Mouse (Mus musculus) cerebellum, adult 9-10 months (tissue): ENCODE measurements at regions not wholly inside any gene's neighbourhood (a gene's known extent, or its start where the extent isn't known, plus 50 kb on each side); places are given as distances from the start of the nearest gene placed in this dataset.
"Not testable (repeated sequence)": the region's sequence is repeated elsewhere in the genome, so short reads cannot be mapped to it uniquely, and the experiment has no call there.

Source experiments
- DNase-seq: peaks from one replicate; pipeline ENCODE4 v3.0.0; 2022

DNA sequence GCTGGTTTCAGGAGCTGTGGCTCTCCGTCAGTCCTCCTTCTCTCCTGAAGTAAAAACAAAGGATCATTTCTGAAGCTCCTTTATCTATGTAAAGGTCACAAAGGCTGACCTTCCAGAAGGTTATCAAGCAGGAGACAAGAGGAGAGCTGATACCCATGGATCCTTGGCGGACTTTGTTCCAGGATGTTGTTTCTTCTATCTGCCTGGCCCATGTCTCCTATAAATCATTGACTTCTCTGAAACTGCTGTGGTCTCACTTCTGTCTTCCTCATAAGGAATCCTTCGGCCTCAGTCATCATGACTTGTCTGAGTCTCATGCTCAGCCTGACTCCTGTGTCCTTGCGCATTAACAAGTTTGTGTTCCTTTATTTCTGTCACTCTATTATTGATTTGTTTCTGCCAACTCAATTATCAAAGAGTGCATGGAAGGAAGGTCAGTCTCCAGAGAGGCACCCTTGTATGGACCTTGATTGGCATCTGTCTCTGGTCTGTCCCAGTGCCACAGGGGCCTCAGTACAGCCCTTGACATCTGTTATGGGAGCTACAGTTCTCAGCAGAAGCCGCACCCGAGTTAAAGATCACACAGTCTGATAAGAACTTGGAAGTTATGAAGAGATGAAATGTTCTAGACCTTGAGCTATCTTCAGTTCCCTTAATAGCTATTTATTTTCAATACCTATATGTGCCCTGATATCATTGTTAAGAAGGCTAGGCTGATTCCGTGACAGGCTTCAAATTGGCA is 53.2 kb upstream of the Dazl start:
- DNase-seq = no peak

- DNase-seq = not testable (repeated sequence)
Measured at GRCm38 (mm10) chr17:50353818-50354217, 60.4 kb upstream of the Dazl start.

DNA sequence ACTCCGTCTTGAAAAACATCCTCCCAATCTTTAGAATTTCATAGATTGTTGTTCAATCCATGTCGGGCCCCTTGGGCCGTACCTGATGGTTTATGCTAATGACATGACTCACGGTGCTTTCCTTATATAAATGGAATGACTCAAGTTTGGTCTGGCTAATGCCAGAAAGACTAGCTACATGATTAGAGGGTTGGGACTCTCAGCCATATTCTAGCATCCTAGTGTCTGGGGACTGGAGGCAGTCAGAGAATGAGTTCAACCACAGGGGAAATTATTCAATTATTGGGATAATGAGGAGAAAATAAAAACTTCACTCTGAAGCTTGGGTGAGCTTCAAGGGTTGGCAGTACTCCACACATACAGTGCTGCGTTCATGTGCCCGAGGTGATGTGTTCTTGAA is 60.9 kb upstream of the Dazl start:
- DNase-seq = no peak

- DNase-seq = no peak
Measured at GRCm38 (mm10) chr17:50361657-50362233, 68.3 kb upstream of the Dazl start.

- no peak for DNase-seq
Measured at GRCm38 (mm10) chr17:50365396-50365795, 72.0 kb upstream of the Dazl start.

DNA sequence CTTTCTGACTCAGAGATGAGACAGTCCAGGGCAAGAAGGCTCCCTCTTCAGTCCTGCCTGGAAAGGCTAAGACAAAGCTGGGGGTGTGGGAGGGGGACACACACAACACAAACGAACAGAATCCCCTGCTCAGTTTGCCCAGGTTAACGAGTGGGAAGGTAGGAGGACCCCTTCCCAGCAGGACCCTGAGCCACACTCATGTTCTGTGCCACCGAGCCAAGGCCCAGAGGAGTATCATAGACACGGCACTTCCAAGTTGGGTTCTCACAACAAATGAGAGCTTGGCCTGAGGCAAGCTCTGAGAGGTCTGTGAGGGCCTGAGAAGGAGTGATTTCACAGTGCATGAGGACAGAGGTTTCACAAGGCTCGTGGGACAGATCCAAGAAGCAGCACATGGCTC is 72.7 kb upstream of the Dazl start:
- DNase-seq = no peak

- DNase-seq = no peak
Measured at GRCm38 (mm10) chr17:50369216-50369875, 75.9 kb upstream of the Dazl start.

DNA sequence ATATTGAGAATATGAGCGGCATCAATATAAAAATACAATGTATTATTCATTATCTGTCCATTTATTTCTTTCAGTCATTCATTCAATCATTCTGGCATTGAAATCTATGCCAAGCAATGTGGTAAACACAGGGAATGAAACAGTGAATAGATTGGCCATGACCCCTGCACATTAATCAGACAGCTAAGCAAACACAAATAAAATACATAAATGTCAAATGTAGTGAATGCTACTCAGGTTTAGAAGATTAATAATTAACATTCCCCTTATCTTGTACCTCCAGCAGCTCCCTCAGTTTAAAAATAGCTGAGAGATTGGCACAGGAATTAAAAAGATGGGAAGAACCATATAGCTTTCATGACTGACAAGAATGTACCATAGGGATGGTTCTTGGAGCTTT is 77.0 kb upstream of the Dazl start:
- no peak for DNase-seq

- DNase-seq = peak; percentile 35
Measured at GRCm38 (mm10) chr17:50373496-50374141, 80.2 kb upstream of the Dazl start.

GRCm38 (mm10) chr17:50375465-50375864 is 82.0 kb upstream of the Dazl start:
- DNase-seq = no peak

- DNase-seq = no peak
Measured at GRCm38 (mm10) chr17:50376708-50377107, 83.3 kb upstream of the Dazl start.

DNA sequence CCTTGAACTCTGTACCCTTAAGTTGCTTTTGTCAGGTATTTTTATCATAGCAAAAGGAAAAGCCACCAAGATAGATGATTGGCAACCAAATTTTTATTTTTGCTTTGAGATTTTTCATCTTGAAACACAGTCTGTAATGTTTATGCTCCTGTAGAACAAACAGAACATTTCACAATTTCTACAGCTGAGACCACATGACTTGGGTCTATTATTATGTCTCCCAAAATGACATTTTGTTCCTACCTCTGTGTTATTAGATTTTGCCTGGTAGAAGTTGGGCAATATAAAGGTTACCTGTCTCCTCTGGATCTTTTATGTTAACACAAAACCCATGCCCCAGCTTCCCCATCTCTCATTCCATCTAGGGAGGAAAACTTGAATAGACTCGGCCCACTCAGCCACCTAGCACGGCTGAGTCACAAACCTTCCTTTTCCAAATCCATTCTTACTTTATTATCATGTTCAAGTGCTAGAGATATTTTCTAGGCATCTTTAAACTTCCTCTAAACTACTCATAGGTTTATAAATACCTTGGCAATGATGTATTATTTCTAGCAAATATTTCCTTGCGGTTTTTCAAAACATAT is 84.8 kb upstream of the Dazl start:
- no peak for DNase-seq

DNA sequence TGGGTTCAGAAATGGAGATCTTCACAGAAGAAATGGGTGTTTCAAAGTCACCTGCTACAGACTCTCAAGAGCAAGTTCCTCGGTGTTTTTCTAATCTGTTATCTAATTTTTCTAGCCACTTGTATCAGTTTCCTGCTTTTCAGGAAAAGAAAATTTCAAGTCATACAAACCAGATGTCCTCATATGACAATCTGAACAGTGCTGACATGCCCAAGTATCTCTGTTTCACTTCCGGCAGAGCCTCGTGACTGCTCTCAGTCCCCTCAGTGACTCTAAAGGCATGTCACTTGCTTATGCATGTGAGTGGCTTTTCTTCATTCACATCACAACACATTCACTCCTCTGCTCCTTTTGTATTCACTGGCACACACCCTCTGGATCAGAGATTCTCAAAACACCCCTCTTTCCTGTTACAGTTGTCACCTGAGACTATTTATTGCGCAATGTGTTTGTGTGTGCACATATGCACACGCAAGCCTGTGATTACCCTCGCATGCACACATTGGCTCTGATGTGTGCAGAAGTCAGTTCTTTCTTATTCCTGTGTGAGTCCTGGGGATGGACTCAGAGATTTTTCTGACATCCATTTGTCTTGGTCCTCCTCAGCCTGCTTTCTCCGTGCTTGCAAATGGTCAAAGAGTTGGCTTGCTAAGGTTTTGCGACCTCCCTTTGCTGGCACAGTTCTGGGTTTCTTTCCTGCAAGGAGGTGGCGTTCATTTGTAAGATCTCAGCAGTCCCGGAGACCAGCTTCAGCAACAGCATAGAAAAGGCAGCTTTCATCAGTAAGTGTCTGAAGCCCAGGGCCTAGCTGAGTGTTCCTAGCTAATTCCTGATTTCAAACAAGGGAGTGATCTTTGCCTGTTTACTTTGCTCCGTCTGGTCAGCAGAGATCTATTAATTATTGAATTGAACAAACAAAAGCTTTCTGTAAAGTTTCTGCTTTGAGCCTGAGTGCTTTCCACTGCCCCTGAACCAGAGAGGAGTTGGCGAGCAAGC is 95.6 kb upstream of the Dazl start:
- no peak for DNase-seq

GRCm38 (mm10) chr17:50390151-50390550 is 96.7 kb upstream of the Dazl start:
- DNase-seq = no peak

DNA sequence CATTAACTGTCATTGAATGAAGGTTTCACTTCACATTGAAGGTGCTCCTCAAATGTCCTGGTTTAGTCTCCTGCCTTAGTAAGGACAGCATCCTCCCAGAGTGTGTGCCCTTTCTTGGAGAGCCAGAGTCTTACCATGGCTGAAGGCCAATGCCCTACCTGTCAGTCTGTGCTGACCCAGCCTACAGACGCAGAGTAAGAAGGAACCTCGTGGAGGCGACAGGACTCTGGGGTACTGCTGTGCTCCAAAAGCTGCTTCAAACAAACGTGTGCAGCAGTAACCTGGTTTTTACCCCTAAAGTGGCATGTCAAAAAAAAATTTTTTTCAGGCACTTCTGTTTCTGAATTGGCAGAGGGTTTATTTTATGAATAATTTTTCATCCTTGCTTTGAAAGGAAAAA is 97.8 kb upstream of the Dazl start:
- DNase-seq = no peak

- no peak for DNase-seq
Measured at GRCm38 (mm10) chr17:50391996-50392395, 98.6 kb upstream of the Dazl start.

- no peak for DNase-seq
Measured at GRCm38 (mm10) chr17:50392428-50392827, 99.0 kb upstream of the Dazl start.

DNA sequence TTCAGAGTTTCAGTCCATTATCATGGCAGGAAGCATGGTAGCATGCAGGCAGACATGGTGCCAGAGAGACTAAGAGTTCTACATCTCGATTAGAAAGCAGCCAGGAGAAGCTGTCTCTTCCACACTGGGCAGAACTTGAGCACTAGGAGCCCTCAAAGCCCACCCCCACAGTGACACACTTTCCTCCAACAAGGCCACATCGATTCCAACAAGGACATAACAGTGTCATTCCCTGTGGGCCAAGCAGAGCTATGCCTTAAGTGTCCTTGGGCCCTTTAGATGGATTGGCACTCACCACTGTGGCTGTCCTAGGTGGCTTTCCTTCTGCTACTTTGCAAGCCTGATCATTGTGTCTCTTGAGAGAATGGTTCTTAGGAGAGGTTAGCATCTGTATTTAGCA is 99.5 kb upstream of the Dazl start:
- no peak for DNase-seq

- no peak for DNase-seq
Measured at GRCm38 (mm10) chr17:50393698-50394097, 100.3 kb upstream of the Dazl start.

- no peak for DNase-seq
Measured at GRCm38 (mm10) chr17:50394801-50395200, 101.4 kb upstream of the Dazl start.

DNA sequence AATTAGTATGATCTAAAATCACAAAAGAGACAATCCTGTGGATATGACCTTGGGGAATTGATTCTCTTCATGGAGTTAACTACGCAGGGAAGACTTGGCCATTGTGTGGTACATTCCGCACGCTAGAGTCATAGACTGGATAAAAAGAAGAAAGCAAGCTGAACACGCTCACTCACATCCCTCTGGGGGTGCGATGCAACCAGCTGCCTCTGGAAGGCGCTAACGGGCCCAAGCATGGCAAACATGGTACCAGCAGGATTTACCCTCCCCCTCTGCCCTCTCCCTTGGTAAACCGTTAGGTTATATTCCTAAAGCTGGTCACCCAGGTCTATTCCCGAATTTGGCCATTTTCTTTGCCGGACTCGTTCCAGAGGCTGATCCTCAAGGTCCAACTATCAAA is 102.2 kb upstream of the Dazl start:
- no peak for DNase-seq

DNA sequence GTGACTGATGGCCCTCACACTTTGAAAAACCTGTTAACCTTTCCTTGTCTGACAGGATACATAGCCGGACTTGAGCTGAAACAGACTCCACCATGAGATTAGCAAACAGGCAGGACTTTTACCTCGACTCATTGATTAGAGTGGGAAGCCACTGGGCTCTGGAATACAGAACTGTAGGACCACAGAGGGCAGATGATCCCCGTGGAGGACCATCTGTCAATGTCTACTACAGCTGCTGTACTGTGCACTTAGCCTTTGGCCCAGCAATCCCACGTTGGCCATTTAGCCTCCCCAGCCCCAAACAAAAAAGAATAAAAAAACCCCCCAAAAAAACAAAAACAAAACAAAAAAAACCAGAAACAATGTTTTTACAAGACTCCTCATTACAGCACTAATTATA is 103.9 kb upstream of the Dazl start:
- no peak for DNase-seq
